Mouse (Mus musculus): Measurements from ENCODE around the gene Prtg. TPM values are rescaled to one million over a fixed set of nuclear protein-coding genes. Genes with fewer than 3 reads are reported as not detected.

Gene Prtg
- total RNA-seq, 2 experiments from 2014 or later = 1.1 to 1.7 TPM

DNA sequence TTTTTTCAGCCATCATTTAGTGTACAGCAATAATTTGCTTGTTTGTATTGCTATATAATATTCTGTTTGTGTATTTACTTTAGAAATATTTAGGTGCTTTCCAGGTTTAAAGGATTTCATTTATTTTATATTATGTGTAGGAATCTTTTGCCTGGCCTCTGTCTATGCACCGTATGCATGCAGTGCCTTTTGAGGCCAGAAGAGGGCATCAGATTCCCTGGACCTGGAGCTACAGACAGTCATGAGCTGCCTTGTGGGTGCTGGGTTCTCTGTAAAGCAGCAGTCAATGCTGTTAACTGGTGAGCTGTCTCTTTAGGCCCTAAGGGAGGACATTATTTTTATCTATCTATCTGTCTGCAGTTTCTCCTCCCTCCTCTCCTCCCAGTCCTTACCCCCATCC lies 148.9 kb downstream of the Prtg start:
- intact Hi-C loops (cut with DNase I) = no loop called here
- peak; percentile 31 to 54 for DNase-seq (ENCODE audit: low spot score in 2 of 2)

DNA sequence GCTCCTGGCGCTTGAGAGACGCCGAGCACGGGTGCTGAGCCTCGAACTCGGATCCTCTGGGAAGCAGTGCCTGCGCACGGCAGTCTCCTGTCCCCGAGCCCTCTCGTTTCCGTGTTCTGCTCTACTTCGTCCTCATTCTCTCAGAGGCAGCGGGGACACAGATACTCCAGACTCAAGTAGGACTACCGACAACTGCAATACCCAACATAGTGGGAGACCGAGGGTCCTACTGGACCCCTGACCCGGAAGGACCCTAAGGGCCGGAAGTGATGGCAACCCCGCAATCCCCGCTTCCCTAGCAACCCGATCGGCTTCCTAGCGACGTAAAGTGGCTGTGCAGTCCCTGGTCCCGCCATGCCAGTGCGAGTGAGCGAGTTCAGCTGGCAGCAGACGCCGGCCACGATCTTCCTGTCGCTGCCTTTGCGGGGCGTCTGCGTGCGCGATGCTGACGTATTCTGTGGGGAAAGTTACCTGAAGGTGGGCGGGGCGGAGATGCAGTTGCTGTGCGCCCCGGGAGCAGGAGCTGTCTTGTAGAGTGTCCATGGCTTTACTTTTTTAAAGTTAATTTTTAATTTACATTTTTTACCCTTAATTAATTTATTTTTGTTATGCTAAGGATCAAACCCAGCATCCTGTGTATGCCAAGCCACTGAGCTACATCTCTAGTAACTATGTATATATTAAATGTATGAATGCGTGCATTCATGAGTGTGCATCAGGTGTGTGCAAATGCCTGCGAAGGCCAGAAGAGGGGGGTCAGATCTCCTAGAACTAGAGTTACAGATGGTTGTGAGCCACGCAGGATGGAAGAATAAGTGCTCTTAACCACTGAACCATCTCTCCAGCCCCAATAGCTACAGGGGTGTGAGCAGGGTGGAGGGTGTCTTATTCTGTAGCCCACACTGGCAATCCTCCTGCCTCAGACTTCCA lies 152.1 kb downstream of the Prtg start, which contains the start of the genes Dyx1c1 and Gm44503:
Gene Dyx1c1 (plus strand): TSS at position 265 of the 930 bp plus-strand sequence.
Gene Gm44503 (plus strand): TSS at position 332 of the 930 bp plus-strand sequence.
- intact Hi-C loops (cut with DNase I) = no loop called here
- peak; percentile 74 to 76 for DNase-seq (ENCODE audit: low spot score in 2 of 2)

- DNase-seq (ENCODE audit: low spot score in 2 of 2) = no peak
- intact Hi-C loops (cut with DNase I) = no loop called here
Measured at GRCm38 (mm10) chr9:72961346-72961745, 154.7 kb downstream of the Prtg start.

GRCm38 (mm10) chr9:72961959-72962358 lies 155.3 kb downstream of the Prtg start:
- intact Hi-C loops (cut with DNase I) = no loop called here
- DNase-seq (ENCODE audit: low spot score in 2 of 2) = no peak

Other genes starting within 250 kb of the Prtg start
- gene Nedd4, start 144.5 kb upstream of the Prtg start, total RNA-seq (2021) = 100 to 1,000 TPM; 275 to 288 TPM
- gene Pygo1, start 118.8 kb downstream of the Prtg start, total RNA-seq (2021) = 10 to 100 TPM; 14.5 to 14.6 TPM
- 1 to 10 TPM in 1 of 2 experiments, under 1 TPM in 1; 0.62 to 1.4 TPM for gene Dyx1c1, start 151.9 kb downstream of the Prtg start, total RNA-seq (2021)
- gene Gm44503, start 152.0 kb downstream of the Prtg start, total RNA-seq (2021) = under 1 TPM in 1 of 2 experiments, not detected in 1; 0.09 TPM
- 10 to 100 TPM in 1 of 2 experiments, 1 to 10 TPM in 1; 9.0 to 10.1 TPM for gene Ccpg1os, start 178.5 kb downstream of the Prtg start, total RNA-seq (2021)
- gene Ccpg1, start 178.6 kb downstream of the Prtg start, total RNA-seq (2021) = 100 to 1,000 TPM; 111 to 123 TPM
- 10 to 100 TPM; 14.6 to 16.7 TPM for gene Pigb, start 233.5 kb downstream of the Prtg start, total RNA-seq (2021)
- gene Rab27a, start 238.0 kb downstream of the Prtg start, total RNA-seq (2021) = 1 to 10 TPM; 4.9 to 8.1 TPM

Measured in left cerebral cortex, postnatal 25 days (tissue).